Mouse (Mus musculus): ENCODE results near the gene Snap23. TPM values are rescaled to one million over a fixed set of nuclear protein-coding genes. Genes with fewer than 3 reads are reported as not detected.

Snap23 gene
- polyA plus RNA-seq, 1 experiment from 2014 or later = 54.7 TPM

DNA sequence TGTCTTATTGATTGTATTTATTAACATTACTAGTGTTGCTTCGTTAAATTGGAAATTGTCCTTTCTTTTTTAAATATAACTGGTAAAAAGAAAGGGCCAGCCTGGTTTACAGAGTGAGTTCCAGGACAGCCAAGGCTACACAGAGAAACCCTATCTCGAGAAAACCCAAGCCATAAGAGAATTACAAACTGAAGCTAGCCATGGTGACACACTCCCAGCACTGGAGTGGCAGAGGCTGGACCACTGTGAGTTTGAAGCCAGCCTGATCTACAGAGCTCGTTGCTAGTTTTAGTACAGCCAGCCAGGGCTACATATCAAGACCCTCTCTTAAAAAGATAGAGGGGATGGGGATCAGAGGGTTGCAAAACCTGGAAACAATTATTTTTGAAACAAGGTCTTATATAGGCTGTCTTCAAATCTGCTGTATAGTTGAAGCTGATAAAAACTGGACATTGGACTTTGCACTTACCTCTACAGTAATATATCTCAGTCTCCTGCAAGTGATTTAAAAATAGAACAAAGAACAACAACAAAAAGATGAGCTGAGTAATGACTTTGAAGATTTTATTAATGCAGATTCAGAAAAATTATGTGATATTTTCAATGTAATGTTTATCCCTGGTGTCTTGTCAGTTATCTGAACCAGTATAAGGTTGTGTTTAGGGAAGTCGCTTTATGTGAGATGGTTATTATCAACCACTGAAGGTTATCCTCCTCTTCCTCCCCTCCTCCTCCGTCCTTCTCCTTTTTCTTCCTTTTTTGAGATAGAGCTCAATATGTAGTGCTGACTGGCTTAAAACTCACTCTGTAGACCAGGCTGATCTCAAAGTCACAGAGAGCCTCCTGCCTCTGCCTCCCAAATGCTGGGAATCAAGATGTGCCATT is 49.0 kb downstream of the Snap23 start:
- ATAC-seq (ENCODE audit: insufficient read depth) = no peak
- H3K4me3 ChIP-seq (ENCODE audit: low read depth, low read length) = no peak overlapping the region
- H3K36me3 ChIP-seq (ENCODE audit: insufficient read depth) = peaks cover 51% of the 10 kb centered on the region
- no peak for TF ChIP-seq CTCF (IDR thresholded peaks at IDR 0.05; ENCODE audit: low read depth)
- no peak overlapping the region for H3K9ac ChIP-seq
- no peaks in the 10 kb centered on the region for H3K9me3 ChIP-seq (ENCODE audit: low read depth, low read length)
- H3K4me1 ChIP-seq (ENCODE audit: insufficient read depth) = no peaks in the 10 kb centered on the region
- DNase-seq = no peak
- H3K4me2 ChIP-seq = no peak overlapping the region
- WGBS = 88% methylated on average over 5 of the region's 5 CpGs
- H3K27ac ChIP-seq (ENCODE audit: low read depth) = no peak overlapping the region
- no peaks in the 10 kb centered on the region for H3K27me3 ChIP-seq (ENCODE audit: insufficient read depth, low read length)

DNA sequence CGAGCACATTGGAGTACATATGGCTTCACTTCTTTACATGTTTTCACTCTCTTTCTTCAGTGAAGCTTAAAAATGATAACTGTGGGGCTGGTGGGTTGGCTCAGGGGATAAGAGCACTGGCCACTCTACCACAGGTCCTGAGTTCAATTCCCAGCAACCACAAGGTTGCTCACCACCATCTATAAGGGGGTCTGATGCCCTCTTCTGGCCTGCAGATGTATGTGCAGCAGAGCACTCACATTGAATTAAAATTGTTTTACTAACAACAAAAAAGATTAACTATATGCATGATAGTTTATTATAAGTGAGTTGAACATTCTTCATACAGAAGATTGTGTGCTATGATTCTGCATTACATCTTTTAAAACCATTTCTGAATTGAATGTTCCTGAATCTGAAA is 52.1 kb downstream of the Snap23 start:
- ATAC-seq (ENCODE audit: insufficient read depth) (no peak), DNase-seq (no peak)
- H3K27ac ChIP-seq (ENCODE audit: low read depth) = no peak overlapping the region
- no peak overlapping the region for H3K9ac ChIP-seq
- H3K4me1 ChIP-seq (ENCODE audit: insufficient read depth) = no peaks in the 10 kb centered on the region
- no peaks in the 10 kb centered on the region for H3K27me3 ChIP-seq (ENCODE audit: insufficient read depth, low read length)
- peak; percentile 39 for TF ChIP-seq CTCF (IDR thresholded peaks at IDR 0.05; ENCODE audit: low read depth)
- no peaks in the 10 kb centered on the region for H3K9me3 ChIP-seq (ENCODE audit: low read depth, low read length)
- WGBS = 100% methylated on average over 1 of the region's 1 CpGs
- no peak overlapping the region for H3K4me3 ChIP-seq (ENCODE audit: low read depth, low read length)
- H3K4me2 ChIP-seq = no peak overlapping the region
- H3K36me3 ChIP-seq (ENCODE audit: insufficient read depth) = peaks cover 34% of the 10 kb centered on the region

DNA sequence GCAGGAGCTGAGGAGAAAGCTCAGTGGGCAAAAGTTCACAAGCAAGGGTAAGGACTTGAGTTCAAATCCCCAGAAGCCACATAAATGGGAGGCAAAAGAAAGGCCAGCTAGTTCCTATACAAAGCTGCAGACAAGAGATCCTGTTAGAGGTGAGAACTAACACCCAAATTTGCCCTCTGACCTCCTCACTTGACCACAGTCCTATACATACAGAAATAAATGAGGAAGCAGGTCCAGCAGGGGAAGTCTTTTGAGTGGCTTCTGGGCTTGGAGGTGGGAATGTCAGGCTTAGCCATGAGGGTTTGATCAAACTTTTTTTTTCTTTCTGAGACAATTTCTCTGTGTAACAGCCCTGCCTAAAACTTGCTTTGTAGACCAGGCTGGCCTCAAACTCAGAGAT is 55.4 kb downstream of the Snap23 start:
- Histone ChIP-seq H3K9ac (no peak overlapping the region), H3K4me2 (no peak overlapping the region), H3K9me3 (ENCODE audit: low read depth, low read length) (no peaks in the 10 kb centered on the region), H3K36me3 (ENCODE audit: insufficient read depth) (peaks cover 18% of the 10 kb centered on the region; the same call in 1 of the 2 replicates), H3K4me3 (ENCODE audit: low read depth, low read length) (no peak overlapping the region), H3K27me3 (ENCODE audit: insufficient read depth, low read length) (no peaks in the 10 kb centered on the region), H3K4me1 (ENCODE audit: insufficient read depth) (no peaks in the 10 kb centered on the region), H3K27ac (ENCODE audit: low read depth) (no peak overlapping the region)
- DNase-seq = no peak
- TF ChIP-seq CTCF (IDR thresholded peaks at IDR 0.05; ENCODE audit: low read depth) = no peak
- ATAC-seq (ENCODE audit: insufficient read depth) = no peak

DNA sequence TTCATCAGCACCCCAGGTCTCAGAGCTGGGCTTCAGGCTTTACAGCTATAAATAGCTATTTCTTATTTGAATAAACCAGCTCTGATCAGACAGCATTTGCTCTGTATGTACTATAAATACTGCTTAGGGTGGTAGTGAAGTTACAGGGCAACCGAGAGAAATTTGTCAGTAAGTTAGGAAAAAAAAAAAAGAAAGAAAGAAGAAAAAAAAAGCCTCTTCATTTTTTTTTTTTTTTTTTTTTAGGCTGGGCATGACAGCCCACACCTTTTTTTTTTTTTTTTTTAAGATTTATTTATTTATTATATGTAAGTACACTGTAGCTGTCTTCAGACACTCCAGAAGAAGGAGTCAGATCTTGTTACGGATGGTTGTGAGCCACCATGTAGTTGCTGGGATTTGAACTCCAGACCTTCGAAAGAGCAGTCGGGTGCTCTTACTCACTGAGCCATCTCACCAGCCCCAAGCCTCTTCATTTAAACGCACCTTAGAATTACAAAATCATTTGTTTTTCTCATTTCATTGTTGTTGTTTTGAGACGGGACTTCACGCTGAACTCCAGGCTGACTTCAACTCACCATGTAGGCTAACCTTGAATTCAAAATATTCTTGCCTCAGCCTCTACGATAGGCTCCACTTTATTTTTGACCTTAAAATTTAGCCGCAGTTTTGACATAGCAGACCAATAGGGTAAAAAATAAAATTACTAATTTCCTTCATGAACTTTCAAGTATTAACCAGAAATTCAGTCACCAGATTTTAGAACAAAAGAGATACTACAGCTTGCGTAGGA is 60.8 kb downstream of the Snap23 start:
- no peak for DNase-seq
- Histone ChIP-seq H3K4me2 (peak overlapping the region; percentile 69), H3K4me1 (ENCODE audit: insufficient read depth) (0 out of 2 replicates have a peak, but pooled peaks cover 7% of the 10 kb centered on the region), H3K36me3 (ENCODE audit: insufficient read depth) (peaks cover 9% of the 10 kb centered on the region; the same call in 1 of the 2 replicates), H3K9ac (peak overlapping the region; percentile 34; the same call in 1 of the 2 replicates), H3K27me3 (ENCODE audit: insufficient read depth, low read length) (no peaks in the 10 kb centered on the region), H3K27ac (ENCODE audit: low read depth) (peak overlapping the region; percentile 65), H3K9me3 (ENCODE audit: low read depth, low read length) (no peaks in the 10 kb centered on the region), H3K4me3 (ENCODE audit: low read depth, low read length) (peak overlapping the region; percentile 57)
- WGBS = 22% methylated on average over 10 of the region's 10 CpGs
- peak; percentile 14 for ATAC-seq (ENCODE audit: insufficient read depth)
- no peak for TF ChIP-seq CTCF (IDR thresholded peaks at IDR 0.05; ENCODE audit: low read depth)

DNA sequence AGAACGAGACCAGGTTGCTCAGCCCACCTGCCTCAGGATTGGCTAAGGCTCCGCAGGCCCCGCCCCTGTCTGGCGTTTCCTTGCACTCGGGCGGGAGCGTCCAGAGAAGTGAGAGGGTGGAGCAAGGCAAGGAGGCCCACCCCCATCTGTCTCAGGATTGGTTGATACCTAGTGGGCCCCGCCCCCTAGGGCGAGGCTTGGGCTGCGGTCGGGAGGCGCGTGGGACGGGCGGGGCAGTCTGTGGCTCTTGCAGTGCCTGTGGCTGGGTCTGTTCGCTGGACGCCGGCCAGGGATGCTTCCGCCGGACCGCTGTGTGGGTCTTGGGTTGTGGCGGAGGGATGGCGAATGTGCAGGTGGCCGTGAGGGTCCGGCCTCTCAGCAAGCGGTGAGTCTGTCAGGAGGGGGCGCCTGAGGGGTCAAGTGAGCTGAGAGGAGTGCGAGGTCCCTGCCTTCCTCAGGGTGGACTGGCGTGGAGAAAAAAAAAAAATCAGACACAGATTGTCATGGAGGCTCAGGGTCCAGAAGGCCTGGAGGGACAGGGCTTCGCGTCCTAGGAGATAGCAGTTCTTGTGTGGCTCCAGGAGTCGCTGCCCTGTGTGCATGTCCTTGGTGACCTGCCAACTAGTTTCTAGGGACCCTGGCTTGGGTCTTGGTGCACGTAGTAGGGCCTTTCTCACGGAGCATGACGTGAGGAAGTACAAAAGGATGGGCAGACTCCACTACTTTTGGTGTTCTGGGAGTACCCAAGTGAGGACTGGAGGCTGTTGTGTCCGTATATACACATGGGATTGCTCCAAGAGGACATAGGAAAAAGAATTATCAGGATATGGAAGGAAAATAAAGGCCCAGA is 61.6 kb downstream of the Snap23 start, which contains the start of gene Stard9:
Stard9 (plus strand) TSS at position 236 of the 850 bp plus-strand sequence.
- H3K27me3 ChIP-seq (ENCODE audit: insufficient read depth, low read length) = no peaks in the 10 kb centered on the region
- ATAC-seq (ENCODE audit: insufficient read depth) = peak; percentile 100
- 2% methylated on average over 36 of the region's 36 CpGs for WGBS
- peaks cover 14% of the 10 kb centered on the region; the same call in 1 of the 2 replicates for H3K36me3 ChIP-seq (ENCODE audit: insufficient read depth)
- H3K4me1 ChIP-seq (ENCODE audit: insufficient read depth) = 0 out of 2 replicates have a peak, but pooled peaks cover 7% of the 10 kb centered on the region
- H3K4me3 ChIP-seq (ENCODE audit: low read depth, low read length) = peak within 1 kb of the TSS; percentile 57
- peak within 1 kb of the TSS; percentile 65 for H3K27ac ChIP-seq (ENCODE audit: low read depth)
- H3K9me3 ChIP-seq (ENCODE audit: low read depth, low read length) = no peaks in the 10 kb centered on the region
- peak; percentile 100 for DNase-seq
- TF ChIP-seq CTCF (IDR thresholded peaks at IDR 0.05; ENCODE audit: low read depth) = 0 out of 2 replicates have a peak, but pooled peaks have one; percentile 34
- peak within 1 kb of the TSS; percentile 69 for H3K4me2 ChIP-seq
- H3K9ac ChIP-seq = peak within 1 kb of the TSS; percentile 57

DNA sequence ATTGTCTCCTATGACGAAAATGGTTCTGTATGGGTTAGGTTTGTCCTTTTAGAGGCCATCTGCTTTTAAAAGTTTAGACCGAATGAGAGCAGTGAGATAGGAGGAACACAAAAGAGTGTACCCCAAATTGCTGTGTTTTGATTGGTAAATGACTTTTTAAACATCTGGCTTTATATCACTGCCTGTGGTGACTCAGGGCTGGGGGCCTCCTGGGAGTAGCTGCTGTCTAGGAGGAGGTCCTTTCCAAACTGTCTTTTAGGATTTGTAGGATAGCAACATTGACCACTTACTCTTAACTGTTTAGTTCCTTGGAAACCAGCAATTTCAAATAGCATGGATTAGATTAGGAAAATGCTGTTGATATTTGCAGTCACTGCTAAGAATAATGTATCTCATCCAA is 62.8 kb downstream of the Snap23 start:
- H3K27me3 ChIP-seq (ENCODE audit: insufficient read depth, low read length) = no peaks in the 10 kb centered on the region
- DNase-seq (no peak), ATAC-seq (ENCODE audit: insufficient read depth) (no peak)
- no peaks in the 10 kb centered on the region for H3K9me3 ChIP-seq (ENCODE audit: low read depth, low read length)
- WGBS = 75% methylated on average over 2 of the region's 2 CpGs
- 0 out of 2 replicates have a peak, but pooled peaks cover 7% of the 10 kb centered on the region for H3K4me1 ChIP-seq (ENCODE audit: insufficient read depth)
- peaks cover 20% of the 10 kb centered on the region; the same call in 1 of the 2 replicates for H3K36me3 ChIP-seq (ENCODE audit: insufficient read depth)
- peak overlapping the region; percentile 69 for H3K4me2 ChIP-seq
- 0 out of 2 replicates have a peak overlapping the region, but pooled peaks have one; percentile 57 for H3K4me3 ChIP-seq (ENCODE audit: low read depth, low read length)
- no peak overlapping the region for H3K27ac ChIP-seq (ENCODE audit: low read depth)
- TF ChIP-seq CTCF (IDR thresholded peaks at IDR 0.05; ENCODE audit: low read depth) = no peak
- H3K9ac ChIP-seq = no peak overlapping the region
